Mouse (Mus musculus) macrophage (primary cell): ENCODE measurements around the gene Mrfap1. TPM values are rescaled to one million over a fixed set of nuclear protein-coding genes. Genes with fewer than 3 reads are reported as not detected.
"Not testable (repeated sequence)": the region's sequence is repeated elsewhere in the genome, so short reads cannot be mapped to it uniquely, and the experiment has no call there.

Source experiments
- H3K27ac ChIP-seq: fragments of 350-480 bp; formaldehyde crosslinking; 2 replicates; pipeline ENCODE4 v1.9.0; 2021
- H3K36me3 ChIP-seq: fragments of 350-480 bp; formaldehyde crosslinking; 2 replicates; pipeline ENCODE4 v1.9.0; 2021; ENCODE audit errors: inconsistent target
- H3K4me3 ChIP-seq: fragments of 350-480 bp; formaldehyde crosslinking; 2 replicates; pipeline ENCODE4 v1.9.0; 2021; ENCODE audit errors: inconsistent target
- H3K79me2 ChIP-seq: fragments of 350-480 bp; formaldehyde crosslinking; 2 replicates; pipeline ENCODE4 v1.9.0; 2021; ENCODE audit errors: inconsistent target
- WGBS: methylation state at CpG from one replicate; pipeline ENCODE4 v1.1.7; 2026; ENCODE audit warnings: inconsistent platforms; ENCODE audit not compliant: missing documents; 5-methylcytosine and 5-hydroxymethylcytosine counted together
- polyA plus RNA-seq: library from polyadenylated mRNA; stranded (reverse); fragments of 250-400 nt; gene quantifications from 3 replicates; pipeline ENCODE4 v1.2.4, GENCODE M21; 2018; ENCODE audit warnings: inconsistent platforms

The Mrfap1 gene
- polyA plus RNA-seq, 1 experiment from 2014 or later, result 220 TPM

GRCm38 (mm10) chr5:36814554-36814953 lies 18.0 kb upstream of the Mrfap1 start:
- H3K27ac ChIP-seq, result no peak overlapping the region
- H3K79me2 ChIP-seq, result no peaks in the 10 kb centered on the region
- H3K4me3 ChIP-seq, result no peak overlapping the region
- WGBS, result 56% methylated on average over 6 of the region's 6 CpGs
- peaks cover 87% of the 10 kb centered on the region for H3K36me3 ChIP-seq

GRCm38 (mm10) chr5:36811413-36811812 lies 14.8 kb upstream of the Mrfap1 start:
- Histone ChIP-seq H3K36me3 (peaks cover 82% of the 10 kb centered on the region), H3K27ac (no peak overlapping the region), H3K79me2 (no peaks in the 10 kb centered on the region), H3K4me3 (no peak overlapping the region)
- 30% methylated on average over 3 of the region's 3 CpGs for WGBS

- WGBS, result 82% methylated on average over 3 of the region's 3 CpGs
- peaks cover 74% of the 10 kb centered on the region for H3K36me3 ChIP-seq
- H3K27ac ChIP-seq, result no peak overlapping the region
Measured at GRCm38 (mm10) chr5:36810634-36811033, 14.1 kb upstream of the Mrfap1 start.

GRCm38 (mm10) chr5:36809123-36809522 lies 12.6 kb upstream of the Mrfap1 start:
- no peaks in the 10 kb centered on the region for H3K79me2 ChIP-seq
- H3K27ac ChIP-seq, result no peak overlapping the region
- WGBS, result 94% methylated on average over 7 of the region's 7 CpGs
- H3K4me3 ChIP-seq, result no peak overlapping the region
- peaks cover 59% of the 10 kb centered on the region for H3K36me3 ChIP-seq

More at GRCm38 (mm10) chr5:36810634-36811033, 14.1 kb upstream of the Mrfap1 start:
- H3K4me3 ChIP-seq, result no peak overlapping the region
- H3K79me2 ChIP-seq, result no peaks in the 10 kb centered on the region

GRCm38 (mm10) chr5:36807106-36807505 lies 10.5 kb upstream of the Mrfap1 start:
- WGBS, result 94% methylated on average over 3 of the region's 5 CpGs
- peaks cover 42% of the 10 kb centered on the region for H3K36me3 ChIP-seq
- no peak overlapping the region for H3K27ac ChIP-seq
- H3K79me2 ChIP-seq, result no peaks in the 10 kb centered on the region
- no peak overlapping the region for H3K4me3 ChIP-seq

- H3K4me3 ChIP-seq, result no peak overlapping the region; the same call in 1 of the 2 replicates
- no peak overlapping the region for H3K27ac ChIP-seq
- 64% methylated on average over 8 of the region's 8 CpGs for WGBS
- H3K79me2 ChIP-seq, result peaks cover 16% of the 10 kb centered on the region
- no peaks in the 10 kb centered on the region for H3K36me3 ChIP-seq
Measured at GRCm38 (mm10) chr5:36797291-36797690, 719 bp upstream of the Mrfap1 start.

GRCm38 (mm10) chr5:36795647-36796295 lies 801 bp downstream of the Mrfap1 start:
- H3K36me3 ChIP-seq, result not testable (repeated sequence)
- Histone ChIP-seq H3K27ac (peak overlapping the region; percentile 62), H3K4me3 (peak overlapping the region; percentile 65), H3K79me2 (peaks cover 16% of the 10 kb centered on the region)
- 0% methylated on average over 23 of the region's 37 CpGs for WGBS

GRCm38 (mm10) chr5:36791861-36792260 lies 4.7 kb downstream of the Mrfap1 start:
- WGBS, result 27% methylated on average over 9 of the region's 9 CpGs
- H3K79me2 ChIP-seq, result peaks cover 16% of the 10 kb centered on the region
- H3K27ac ChIP-seq, result peak overlapping the region; percentile 40
- H3K36me3 ChIP-seq, result no peaks in the 10 kb centered on the region
- no peak overlapping the region for H3K4me3 ChIP-seq

- Histone ChIP-seq H3K27ac (no peak overlapping the region), H3K4me3 (no peak overlapping the region), H3K79me2 (no peaks in the 10 kb centered on the region), H3K36me3 (no peaks in the 10 kb centered on the region)
- 98% methylated on average over 5 of the region's 5 CpGs for WGBS
Measured at GRCm38 (mm10) chr5:36786052-36786451, 10.5 kb downstream of the Mrfap1 start.

- Histone ChIP-seq H3K36me3 (no peaks in the 10 kb centered on the region), H3K27ac (no peak overlapping the region), H3K4me3 (no peak overlapping the region), H3K79me2 (no peaks in the 10 kb centered on the region)
- WGBS, result 97% methylated on average over 2 of the region's 2 CpGs
Measured at GRCm38 (mm10) chr5:36779512-36779911, 17.1 kb downstream of the Mrfap1 start.

- 100% methylated on average over 1 of the region's 2 CpGs for WGBS
- no peak overlapping the region for H3K27ac ChIP-seq
Measured at GRCm38 (mm10) chr5:36778901-36779300, 17.7 kb downstream of the Mrfap1 start.

GRCm38 (mm10) chr5:36777186-36777585 lies 19.4 kb downstream of the Mrfap1 start:
- Histone ChIP-seq H3K36me3 (no peaks in the 10 kb centered on the region), H3K27ac (no peak overlapping the region), H3K4me3 (no peak overlapping the region), H3K79me2 (no peaks in the 10 kb centered on the region)
- 21% methylated on average over 2 of the region's 2 CpGs for WGBS

More at GRCm38 (mm10) chr5:36778901-36779300, 17.7 kb downstream of the Mrfap1 start:
- no peaks in the 10 kb centered on the region for H3K36me3 ChIP-seq
- no peaks in the 10 kb centered on the region for H3K79me2 ChIP-seq
- H3K4me3 ChIP-seq, result no peak overlapping the region

- Histone ChIP-seq H3K36me3 (no peaks in the 10 kb centered on the region), H3K4me3 (no peak overlapping the region), H3K79me2 (no peaks in the 10 kb centered on the region), H3K27ac (no peak overlapping the region)
- 90% methylated on average over 9 of the region's 9 CpGs for WGBS
Measured at GRCm38 (mm10) chr5:36776021-36776575, 20.5 kb downstream of the Mrfap1 start.

- Histone ChIP-seq H3K79me2 (no peaks in the 10 kb centered on the region), H3K36me3 (no peaks in the 10 kb centered on the region), H3K4me3 (no peak overlapping the region), H3K27ac (no peak overlapping the region)
- WGBS, result 97% methylated on average over 2 of the region's 2 CpGs
Measured at GRCm38 (mm10) chr5:36775317-36775716, 21.3 kb downstream of the Mrfap1 start.

GRCm38 (mm10) chr5:36772586-36772985 lies 24.0 kb downstream of the Mrfap1 start:
- H3K36me3 ChIP-seq, result no peaks in the 10 kb centered on the region
- no peaks in the 10 kb centered on the region for H3K79me2 ChIP-seq
- no peak overlapping the region for H3K27ac ChIP-seq
- no peak overlapping the region for H3K4me3 ChIP-seq
- WGBS, result 89% methylated on average over 5 of the region's 5 CpGs
